Mouse (Mus musculus) left cerebral cortex, adult 18-20 months (tissue): ENCODE results near the gene Adam10. TPM values are rescaled to one million over a fixed set of nuclear protein-coding genes. Genes with fewer than 3 reads are reported as not detected.

Source experiments
- DNase-seq, 2 experiments: peaks; one replicate each; pipeline ENCODE4 v3.0.0; 2021 to 2022; ENCODE audit warnings: low spot score in 2 of 2, mixed read lengths in 1 of 2
- long read RNA-seq, 2 experiments: library from polyadenylated mRNA; stranded (forward); transcript quantifications; one replicate each; pipeline ENCODE4 v2.0.0; 2021
- total RNA-seq, 2 experiments: library from RNA; stranded (reverse); gene quantifications; 2 replicates each; pipeline ENCODE4 v1.2.3; 2021

The Adam10 gene
- total RNA-seq: 10 to 100 TPM; 66.6 to 67.8 TPM
- long read RNA-seq, experiment 1, full-length matches to known transcripts: 23 of 28 reads
- long read RNA-seq, experiment 1, partial matches to known transcripts: 4 of 28 reads
- long read RNA-seq, experiment 1, other reads (novel, unspliced or antisense): 1 of 28 reads
- long read RNA-seq, experiment 2, full-length matches to known transcripts: 10 of 19 reads
- long read RNA-seq, experiment 2, partial matches to known transcripts: 3 of 19 reads
- long read RNA-seq, experiment 2, other reads (novel, unspliced or antisense): 6 of 19 reads

DNA sequence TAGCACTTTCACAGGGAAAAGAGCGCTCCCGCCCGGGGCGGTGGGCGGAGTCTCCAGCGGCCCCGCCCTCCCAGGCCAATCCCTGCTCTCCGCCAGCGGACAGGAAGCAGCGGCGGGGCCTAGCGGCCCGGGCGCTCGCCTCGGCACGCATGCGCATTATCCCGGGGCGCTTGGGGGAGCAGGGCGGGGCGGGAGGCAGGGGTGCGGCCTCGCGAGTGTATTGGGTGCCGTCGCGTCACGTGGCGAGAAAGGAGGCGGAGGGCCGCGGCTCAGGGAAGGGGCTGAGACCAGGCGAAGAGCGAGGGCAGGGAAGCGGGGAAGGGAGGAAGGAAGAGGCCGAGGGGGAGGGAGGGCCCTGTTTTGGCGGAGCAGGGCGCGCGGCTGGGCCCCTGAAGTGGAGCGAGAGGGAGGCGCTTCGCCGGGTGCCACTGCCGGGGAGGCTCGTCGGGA is at the start of gene Adam10:
Adam10 (plus strand) TSS at position 316 of the 450 bp plus-strand sequence.
- DNase-seq: peak; percentile 97 to 99

DNA sequence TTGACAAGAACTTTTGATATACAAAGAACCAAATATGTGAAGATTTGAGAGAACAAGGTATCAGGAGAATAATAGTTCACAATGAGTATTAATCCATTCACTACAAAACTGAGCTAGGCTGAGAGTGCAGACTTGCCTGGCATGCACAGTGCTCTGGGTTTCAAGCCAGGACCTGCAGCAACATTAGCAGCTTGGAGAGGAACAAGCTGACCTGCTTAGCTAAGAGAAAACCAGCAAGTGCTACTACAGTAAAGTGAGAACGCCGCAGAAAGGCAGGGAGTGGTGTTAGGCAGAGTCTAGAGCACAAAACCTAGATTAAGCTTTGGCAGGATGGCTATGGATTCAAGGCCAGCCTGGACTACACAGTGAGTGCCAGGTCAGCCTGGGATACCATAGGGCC is 49.1 kb upstream of the Adam10 start:
- DNase-seq: no peak

DNA sequence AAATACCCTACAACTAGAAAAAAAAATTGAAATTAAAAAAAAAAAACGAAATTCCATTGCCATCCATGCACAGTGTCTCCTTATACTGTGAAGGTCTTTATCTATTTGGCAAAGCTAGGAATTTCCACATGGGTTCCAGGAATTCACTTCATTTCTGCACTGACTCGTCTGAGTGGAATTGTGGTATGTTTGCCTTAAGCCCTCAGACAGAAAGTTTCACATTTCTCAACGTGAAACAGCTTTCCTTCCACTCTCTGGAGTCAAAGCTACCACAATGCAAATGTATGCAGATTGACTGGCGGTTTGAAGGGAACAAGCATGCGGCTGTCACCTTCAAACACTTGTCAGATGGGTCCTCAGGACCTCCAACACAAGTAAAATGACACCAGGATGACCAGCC is 47.1 kb upstream of the Adam10 start:
- DNase-seq: no peak

DNA sequence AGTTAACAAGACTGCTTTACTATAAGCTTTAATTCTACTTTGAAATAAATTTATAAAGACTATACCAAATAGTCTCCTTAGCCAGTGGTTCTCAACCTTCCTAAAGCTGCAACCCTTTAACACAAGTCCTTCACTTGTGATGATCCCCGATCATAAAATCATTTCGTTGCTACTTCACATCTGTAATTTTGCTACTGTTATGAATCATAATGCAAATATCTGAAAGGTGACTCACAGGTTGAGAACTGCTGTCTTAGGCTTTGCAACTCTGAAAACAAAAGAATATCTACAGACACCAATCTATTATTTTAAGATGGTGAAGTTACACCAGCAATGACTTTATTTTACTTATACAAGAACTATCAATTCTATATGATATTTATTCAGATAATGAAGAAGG is 42.0 kb upstream of the Adam10 start:
- DNase-seq: no peak

DNA sequence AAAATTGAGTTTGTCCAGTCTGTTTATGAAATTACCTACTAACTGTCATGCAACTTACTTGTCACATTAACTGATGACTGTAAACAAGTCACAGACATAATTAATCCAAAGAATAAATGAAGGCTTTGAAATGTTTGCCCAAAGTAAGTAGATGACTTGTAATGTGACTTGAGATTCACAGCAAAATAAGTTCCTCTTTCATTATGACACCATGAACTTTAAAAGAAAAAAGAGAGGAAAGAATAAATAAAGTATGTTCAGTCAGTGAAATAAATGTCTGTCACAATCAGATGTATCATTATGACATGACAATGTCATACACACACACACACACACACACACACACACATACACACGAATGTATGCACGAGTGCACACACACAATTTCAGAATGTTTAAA is 28.5 kb upstream of the Adam10 start:
- no peak for DNase-seq

DNA sequence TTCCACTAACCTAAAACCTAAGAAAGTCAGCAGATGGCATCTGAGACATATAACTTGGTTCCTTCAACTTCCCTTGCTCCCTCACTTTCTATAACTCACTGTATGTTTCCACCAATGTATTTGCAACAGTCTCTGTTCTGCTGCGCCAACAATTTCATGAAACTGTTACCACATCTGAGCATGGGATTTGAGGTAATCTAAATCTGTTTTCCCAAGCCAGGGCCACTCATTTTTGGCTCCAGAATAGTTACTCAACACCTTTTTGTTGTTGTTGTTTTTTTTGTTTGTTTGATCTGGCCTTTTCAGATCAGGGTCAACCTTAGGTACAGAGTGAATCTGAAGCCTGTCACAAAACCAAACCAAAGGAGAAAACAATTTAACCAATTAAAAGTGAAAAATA is 27.8 kb upstream of the Adam10 start:
- DNase-seq: no peak

DNA sequence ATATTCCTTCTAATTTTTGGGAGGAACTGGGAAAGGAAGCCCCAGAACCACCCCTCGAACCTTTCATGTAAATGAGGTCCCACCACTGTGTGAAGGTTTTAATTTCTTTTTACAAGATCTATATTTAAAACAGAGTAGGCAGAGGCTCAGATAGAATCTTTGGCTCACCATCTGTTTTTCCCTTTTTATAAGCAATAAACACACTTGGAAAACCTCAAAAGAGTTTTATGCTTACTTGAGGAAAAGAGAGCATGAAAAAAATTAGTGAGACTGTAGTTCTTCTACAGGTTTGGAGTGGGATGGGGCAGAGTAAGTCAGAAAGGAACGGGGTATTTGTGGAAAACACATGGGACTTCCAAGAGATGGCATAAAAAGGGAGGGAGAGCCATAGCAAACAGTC is 26.6 kb upstream of the Adam10 start:
- DNase-seq: no peak

DNA sequence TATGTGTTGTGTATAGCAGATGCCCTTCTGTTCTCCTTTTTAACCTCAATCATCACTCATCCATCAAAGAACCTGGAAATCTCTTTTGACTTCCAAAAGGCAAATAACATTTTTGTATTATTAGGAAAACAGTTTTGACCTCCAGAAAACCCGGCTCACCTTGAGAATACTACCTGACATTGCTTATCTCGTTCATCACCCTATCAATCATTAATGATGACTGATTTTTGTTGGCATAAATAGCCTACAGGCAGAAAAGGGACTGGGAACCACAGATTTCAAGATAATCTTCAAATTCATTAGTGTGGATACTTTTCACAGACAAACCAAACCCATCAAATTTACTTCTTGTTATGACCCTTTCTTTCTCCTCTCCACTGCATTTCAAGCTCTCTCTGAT is 24.9 kb upstream of the Adam10 start:
- no peak for DNase-seq

DNA sequence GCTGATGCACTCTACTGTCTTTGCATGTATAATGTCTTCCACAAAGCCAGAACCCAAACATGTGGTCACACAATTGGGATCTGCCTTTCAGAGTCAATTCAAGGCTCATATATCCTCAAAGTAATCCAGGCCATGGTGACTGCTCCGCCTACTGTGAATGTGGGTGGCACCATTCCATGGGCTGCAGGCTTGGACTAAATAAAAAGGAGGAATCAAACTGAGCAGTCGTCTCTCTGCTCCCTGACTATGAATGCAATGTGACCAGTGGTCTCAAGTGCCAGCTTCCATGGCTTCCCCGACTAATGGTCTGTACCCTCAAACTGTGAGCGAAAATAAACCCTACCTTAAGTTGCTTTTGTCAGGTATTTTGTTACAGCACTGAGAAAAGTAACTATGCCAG is 24.3 kb upstream of the Adam10 start:
- DNase-seq: peak in 1 of 2 experiments; percentile 19

DNA sequence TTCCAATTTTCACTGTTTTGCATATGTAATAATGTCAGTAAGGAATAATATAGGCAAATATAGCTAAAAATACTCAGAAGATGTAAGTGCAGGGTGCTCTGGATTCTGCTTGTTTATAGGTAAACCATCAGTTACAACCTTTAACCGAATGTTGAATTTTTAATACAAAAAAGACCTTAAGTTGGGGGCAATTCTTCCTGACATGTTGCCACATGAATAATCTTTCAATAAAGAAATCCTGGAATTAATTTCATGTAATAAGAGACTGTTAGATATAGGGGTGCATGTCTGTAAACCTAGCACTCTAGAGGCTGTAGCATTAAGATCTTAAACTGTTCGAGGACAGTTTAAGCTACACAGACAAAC is 23.1 kb upstream of the Adam10 start:
- no peak for DNase-seq

DNA sequence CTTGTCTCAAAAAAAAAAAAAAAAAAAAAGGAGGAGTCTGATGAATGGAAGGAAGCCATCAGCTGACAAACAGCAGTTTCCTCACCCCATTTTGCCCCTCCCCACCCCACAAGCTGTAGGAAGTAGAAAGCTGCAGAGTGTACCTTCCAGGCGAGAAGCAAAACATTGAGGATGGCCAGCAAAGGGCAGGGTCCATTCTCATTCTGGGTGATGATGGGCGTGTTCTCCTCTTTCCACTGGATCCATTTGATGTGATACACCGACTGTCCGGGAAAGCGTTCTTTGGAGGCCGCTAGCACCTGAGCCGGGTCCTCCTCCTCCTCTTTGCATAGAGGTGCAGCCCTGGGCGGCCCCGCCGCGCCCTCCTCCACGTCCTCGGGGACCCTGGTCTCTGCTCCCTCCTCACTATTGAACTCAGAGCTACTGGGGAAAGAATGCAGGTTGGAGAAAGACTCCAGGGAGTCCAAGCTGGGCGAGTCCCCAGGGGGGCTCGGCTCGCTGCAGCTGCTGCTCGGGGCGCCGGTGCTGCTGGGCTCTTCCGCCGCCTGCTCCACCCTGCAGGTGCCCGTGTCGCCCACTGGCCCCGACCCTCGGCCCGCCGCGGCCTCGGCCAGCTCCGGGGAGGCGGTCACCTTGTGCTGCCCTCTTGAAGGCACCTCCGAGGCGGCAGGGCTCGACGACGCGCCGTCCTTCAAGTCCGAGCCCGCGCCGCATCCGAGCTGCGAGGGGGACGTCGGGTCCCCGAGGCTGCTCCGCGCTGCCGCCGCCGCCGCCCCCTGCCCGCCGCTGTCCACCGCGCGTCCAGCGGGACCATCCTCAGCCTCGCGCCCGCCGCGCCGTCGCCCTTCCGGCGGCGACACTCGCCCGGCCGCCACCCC is 22.4 kb upstream of the Adam10 start, which contains the start of gene Gm10642:
Gm10642 (plus strand) TSS at position 122 of the 878 bp plus-strand sequence.
- peak; percentile 26 to 52 for DNase-seq

DNA sequence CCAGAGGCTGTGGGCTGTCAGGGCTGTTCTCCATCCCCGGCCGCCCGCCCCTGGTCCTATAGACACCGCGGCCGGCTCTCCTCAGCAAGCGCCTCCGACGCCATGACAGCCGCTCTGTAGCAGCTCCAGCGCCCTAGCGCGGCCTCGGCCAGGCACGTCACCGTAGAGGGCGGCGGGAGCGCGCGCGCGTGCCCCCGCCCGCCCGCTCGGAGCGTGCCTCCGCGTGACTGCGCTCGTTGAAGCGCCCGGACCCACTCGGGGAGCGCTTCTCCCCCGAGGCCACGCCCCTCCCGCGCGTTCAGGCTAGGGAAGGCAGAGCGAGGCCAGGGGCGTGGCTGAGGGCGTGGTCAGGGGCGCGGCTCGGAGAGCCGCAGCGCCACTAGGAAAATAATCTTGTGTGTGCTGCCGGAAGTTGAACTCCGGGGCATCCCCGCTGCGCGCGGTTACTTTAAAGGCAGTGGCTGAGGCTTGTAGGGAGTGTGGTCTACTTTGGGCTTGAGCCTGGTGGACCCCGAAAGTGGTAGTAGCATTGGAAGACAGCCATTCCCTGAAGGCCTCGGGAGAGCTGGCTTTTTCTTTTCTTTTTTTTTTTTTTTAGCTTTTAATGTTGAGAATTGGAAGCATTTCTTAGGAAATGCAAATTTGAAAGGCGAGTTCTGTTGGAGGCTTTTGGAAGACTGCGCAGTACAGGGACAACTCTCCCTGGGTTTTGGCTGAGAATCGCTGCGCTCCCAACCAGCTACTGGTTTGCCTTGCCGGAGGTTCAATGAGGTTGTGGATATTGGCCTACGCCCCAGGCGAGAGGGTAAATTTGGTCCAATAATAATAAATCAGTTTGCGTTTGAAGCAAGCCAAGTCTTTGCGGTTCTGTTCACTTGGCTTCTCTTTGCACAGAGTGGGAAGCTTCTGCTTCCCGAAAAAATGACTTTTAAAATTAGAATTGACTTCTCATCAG is 21.5 kb upstream of the Adam10 start, which contains the start of gene Mindy2:
Mindy2 (minus strand) TSS at position 162 of the 955 bp plus-strand sequence.
- peak; percentile 98 to 99 for DNase-seq

DNA sequence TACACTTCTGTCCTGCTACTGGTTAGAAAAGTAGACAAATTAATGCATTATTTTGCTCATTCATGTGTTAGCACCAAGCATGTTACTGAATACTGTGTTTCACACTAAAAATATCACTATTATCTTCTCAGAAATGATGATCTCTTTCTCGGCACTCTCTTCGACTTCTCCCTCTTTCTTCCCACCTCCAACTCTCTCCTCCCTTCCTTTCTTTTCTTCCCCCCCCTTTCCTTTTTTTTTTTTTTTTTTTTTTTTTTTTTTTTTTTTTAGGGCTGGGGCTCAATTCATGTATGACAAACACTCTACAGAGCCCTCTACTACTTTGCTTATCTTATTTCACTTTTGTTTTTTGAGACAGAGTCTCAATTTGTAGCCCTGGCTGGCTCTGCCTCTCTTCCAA is 20.5 kb upstream of the Adam10 start:
- DNase-seq: no peak

DNA sequence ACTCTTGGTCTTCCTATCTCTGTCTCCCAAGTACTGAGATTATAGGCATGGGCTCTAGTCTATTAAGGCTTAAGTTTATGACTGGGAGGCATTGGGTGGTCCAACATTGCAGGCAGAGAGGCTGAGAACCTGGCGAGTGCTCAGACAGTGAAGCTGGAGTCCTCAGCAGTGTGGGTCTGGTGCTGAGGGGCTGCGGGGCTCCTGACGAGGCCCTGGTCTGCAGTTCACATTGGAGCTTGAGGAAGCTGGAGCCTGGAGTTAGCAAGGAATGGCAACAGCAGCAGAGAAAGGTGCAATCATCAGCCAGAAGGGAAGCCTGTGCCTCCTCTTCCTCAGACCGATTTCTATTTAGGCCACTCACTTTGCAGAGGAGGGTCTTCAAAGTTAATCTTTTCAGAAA is 13.9 kb upstream of the Adam10 start:
- DNase-seq: no peak

DNA sequence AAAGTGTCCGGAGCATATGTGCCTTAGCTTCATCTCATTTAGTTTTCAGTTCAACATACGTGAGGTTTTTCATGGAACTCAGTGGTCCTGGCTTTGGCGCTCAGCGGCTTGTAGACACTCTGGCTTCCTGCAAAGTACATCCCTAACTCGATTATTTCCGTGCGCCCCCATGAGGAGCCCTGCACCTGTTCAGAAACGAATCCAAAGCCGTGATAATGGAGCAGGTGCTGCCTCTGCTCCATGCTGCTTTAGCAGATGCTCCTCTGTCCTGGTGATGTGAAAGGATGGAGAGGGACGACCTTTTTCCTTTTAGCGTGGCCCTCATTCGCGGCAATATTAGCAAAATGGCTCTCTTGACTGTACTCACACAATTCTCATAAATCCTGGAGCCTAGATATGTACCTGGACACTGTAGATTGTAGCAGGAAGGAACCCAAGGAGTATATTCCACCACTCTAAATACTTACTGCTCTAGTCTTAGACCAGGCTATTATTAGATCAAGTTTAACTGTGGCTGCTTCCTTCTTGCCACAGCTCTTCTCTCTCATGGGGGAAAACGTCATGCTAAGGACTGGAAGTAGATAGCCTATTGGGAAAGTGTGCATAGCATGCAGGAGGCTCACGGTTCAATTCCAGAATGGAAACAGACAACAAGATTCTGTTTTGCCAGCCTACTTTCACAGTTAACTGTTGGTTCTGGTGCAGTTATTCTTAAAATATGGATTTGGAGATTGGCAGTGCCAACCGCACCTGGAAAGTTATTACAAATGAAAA is 13.2 kb upstream of the Adam10 start:
- DNase-seq: no peak

DNA sequence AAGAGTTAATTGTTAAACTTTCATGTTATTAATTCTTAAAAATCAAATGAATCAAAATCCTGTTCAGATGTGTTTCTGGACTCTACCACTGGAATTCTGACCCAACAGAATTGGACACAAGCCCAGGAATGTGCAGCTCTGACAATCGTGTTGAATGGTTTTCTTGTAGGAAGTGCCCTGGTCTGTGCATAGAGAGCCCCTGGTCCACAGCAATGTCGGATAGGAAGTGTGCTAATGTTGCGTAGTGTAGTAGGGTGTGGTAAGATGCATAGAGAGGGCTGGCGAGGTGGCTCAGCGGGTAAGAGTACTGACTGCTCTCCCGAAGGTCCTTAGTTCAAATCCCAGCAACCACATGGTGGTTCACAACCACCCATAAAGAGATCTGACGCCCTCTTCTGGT is 12.0 kb upstream of the Adam10 start:
- DNase-seq: no peak

DNA sequence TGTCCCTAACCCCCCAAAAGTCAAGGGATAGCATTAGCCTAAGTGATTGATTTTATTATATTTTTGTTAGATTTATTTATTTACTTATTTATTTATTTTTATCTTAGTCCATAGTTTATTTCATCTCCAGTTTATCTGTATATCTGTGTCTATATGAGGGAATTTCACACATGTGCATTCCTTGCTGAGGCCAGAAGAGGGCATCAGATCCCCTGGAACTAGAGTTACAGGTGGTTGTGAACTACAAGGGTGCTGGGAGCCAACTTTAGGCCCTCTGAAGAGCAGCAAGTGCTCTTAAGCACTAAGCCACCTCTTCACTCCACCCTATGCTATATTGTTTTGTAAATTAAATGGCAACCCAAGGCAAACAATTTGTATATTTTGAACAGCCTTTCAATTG is 10.7 kb upstream of the Adam10 start:
- DNase-seq: no peak

DNA sequence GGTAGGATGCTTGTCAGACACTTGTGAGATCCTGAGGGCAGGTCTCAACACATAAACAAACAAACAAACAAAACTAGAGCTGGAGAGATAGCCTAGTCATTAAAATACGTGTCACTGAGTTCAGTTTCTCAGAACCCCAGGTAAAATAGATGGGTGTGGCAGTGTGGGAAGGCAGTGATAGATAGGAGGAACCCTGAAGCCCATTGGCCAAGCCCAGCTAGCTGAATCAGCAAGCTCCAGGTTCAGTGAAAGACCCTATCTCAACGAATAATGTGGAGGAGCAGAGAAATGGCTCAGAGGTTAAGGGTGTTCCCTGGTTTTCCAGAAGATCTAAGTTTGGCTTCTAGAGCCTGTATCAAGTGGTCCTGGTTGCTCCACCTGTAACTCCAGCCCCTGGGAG is 9.6 kb upstream of the Adam10 start:
- DNase-seq: no peak

DNA sequence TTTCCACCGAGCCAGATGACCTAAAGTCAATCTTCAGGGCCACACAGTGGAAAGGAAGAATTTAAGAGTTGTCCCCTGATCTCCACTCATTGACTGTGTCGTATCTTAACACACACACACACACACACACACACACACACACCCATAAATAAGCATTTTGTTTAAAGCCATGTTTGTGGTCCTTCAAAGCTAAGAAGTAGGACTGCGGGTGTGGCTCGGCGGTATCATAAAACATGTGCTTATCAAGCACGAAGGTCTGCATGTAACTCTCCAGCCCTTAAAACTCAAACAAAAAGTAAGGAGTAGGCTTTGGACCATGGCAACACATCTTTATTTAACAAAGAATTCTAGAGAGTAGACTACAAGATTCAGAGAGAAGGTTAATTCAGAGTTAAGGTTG is 8.4 kb upstream of the Adam10 start:
- no peak for DNase-seq

DNA sequence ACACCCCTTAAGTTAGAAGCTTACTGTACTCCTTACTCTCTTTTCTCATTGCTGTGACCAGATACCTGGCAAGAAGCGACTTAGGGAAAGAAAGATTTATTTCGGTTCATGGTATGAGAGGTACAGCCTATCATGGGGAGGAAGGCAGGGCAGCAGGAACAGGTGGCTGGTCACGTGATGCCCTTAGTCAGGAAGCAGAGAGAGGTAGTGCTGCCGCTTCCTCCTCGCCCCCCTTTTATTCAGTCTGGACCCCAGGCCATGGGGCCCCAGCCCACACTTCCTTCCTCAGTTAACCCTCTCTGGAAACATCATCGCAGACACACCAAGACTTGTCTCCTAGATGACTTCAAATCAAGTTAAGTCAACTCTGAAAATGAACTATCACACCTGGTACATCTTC is 7.5 kb upstream of the Adam10 start:
- DNase-seq: no peak
